Mouse (Mus musculus) heart, embryonic 11.5 days (tissue): ENCODE measurements around the gene D930020B18Rik. TPM values are rescaled to one million over a fixed set of nuclear protein-coding genes. Genes with fewer than 3 reads are reported as not detected.

Experiments used
- ATAC-seq: fragments of 200-750 bp; cut with Nextera tagmentation; replicated peaks from 2 replicates; pipeline ENCODE4 v1.8.0; 2017; ENCODE audit warnings: moderate library complexity; ENCODE audit not compliant: insufficient number of reproducible peaks, low FRiP score, low TSS enrichment
- H3K27ac ChIP-seq: fragments of 300-500 bp; sonication (generic); 2 replicates; pipeline ENCODE4 v1.5.1; 2014; ENCODE audit warnings: mild to moderate bottlenecking, low read depth, low read length
- H3K27me3 ChIP-seq: fragments of 300-500 bp; sonication (generic); 2 replicates; pipeline ENCODE4 v1.6.1; 2014; ENCODE audit warnings: mild to moderate bottlenecking, low read length, mixed read lengths; ENCODE audit not compliant: control insufficient read depth, insufficient read depth
- H3K36me3 ChIP-seq: fragments of 300-500 bp; sonication (generic); 2 replicates; pipeline ENCODE4 v1.6.1; 2014; ENCODE audit warnings: mild to moderate bottlenecking, low read length, moderate library complexity, mixed read lengths; ENCODE audit not compliant: control insufficient read depth, insufficient read depth
- H3K4me1 ChIP-seq: fragments of 300-500 bp; sonication (generic); 2 replicates; pipeline ENCODE4 v1.6.1; 2014; ENCODE audit warnings: low read length; ENCODE audit not compliant: control insufficient read depth, insufficient read depth
- H3K4me2 ChIP-seq: fragments of 300-500 bp; sonication (generic); 2 replicates; pipeline ENCODE4 v1.6.1; 2014; ENCODE audit warnings: mild to moderate bottlenecking, moderate library complexity
- H3K4me3 ChIP-seq: fragments of 300-500 bp; sonication (generic); 2 replicates; pipeline ENCODE4 v1.5.1; 2014; ENCODE audit warnings: low read depth, low read length
- H3K9ac ChIP-seq: fragments of 300-500 bp; sonication (generic); 2 replicates; pipeline ENCODE4 v1.6.1; 2014; ENCODE audit warnings: mild to moderate bottlenecking, low read depth, low read length, moderate library complexity
- H3K9me3 ChIP-seq: fragments of 300-500 bp; sonication (generic); replicated peaks from 2 replicates; pipeline ENCODE4 v1.6.1; 2016; ENCODE audit warnings: low read length; ENCODE audit not compliant: control insufficient read depth
- WGBS: fragments of 180-500 bp; shearing (Covaris S2); extraction: QIAGEN DNeasy Blood & Tissue Kit; methylation state at CpG from one replicate; pipeline ENCODE4 v1.1.7; 2014; ENCODE audit not compliant: insufficient replicate concordance; 5-methylcytosine and 5-hydroxymethylcytosine counted together
- microRNA-seq: library from miRNA; unstranded; fragments of <30 nt; microRNA quantifications from one replicate; pipeline ENCODE4, GENCODE M21; 2016; ENCODE audit warnings: borderline number of aligned reads
- polyA plus RNA-seq: library from polyadenylated mRNA; unstranded; fragments of >200 nt; fragmentation: Nextera tagmentation; extraction: Ambion mirVana; gene quantifications from 2 replicates; pipeline ENCODE4 v1.2.1, GENCODE M21; 2014

D930020B18Rik gene
- polyA plus RNA-seq, 1 experiment from 2014 or later: not detected

GRCm38 (mm10) chr10:121731048-121731725, 89.8 kb downstream of the D930020B18Rik start:
- no peak for ATAC-seq
- Histone ChIP-seq H3K4me1 (no peaks in the 10 kb centered on the region), H3K27me3 (no peaks in the 10 kb centered on the region), H3K27ac (no peak overlapping the region), H3K9ac (no peak overlapping the region), H3K9me3 (no peaks in the 10 kb centered on the region), H3K36me3 (no peaks in the 10 kb centered on the region), H3K4me3 (no peak overlapping the region), H3K4me2 (no peak overlapping the region)
- WGBS: 83% methylated on average over 8 of the region's 8 CpGs

GRCm38 (mm10) chr10:121732542-121732941, 91.2 kb downstream of the D930020B18Rik start:
- Histone ChIP-seq H3K4me1 (no peaks in the 10 kb centered on the region), H3K27ac (no peak overlapping the region), H3K9ac (no peak overlapping the region), H3K9me3 (no peaks in the 10 kb centered on the region), H3K36me3 (no peaks in the 10 kb centered on the region), H3K4me3 (no peak overlapping the region), H3K4me2 (no peak overlapping the region), H3K27me3 (no peaks in the 10 kb centered on the region)
- ATAC-seq: no peak
- WGBS: 82% methylated on average over 9 of the region's 9 CpGs

DNA sequence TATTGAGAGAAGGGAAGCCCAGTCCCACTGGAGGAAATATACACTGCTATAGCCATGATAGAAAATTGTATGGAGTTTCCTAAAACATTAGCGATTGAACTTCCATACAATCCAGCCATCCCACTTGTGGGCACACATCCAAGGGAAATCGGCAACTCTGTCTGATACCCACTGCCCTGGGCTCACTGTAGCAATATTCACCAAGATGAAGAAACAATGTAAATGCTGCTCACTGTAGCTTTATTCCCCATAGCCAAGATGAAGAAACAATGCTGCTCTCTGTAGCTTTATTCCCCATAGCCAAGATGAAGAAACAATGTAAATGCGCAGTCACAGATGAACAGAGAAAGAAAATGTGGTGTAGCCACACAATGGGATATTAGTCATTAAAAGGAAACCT, 95.9 kb downstream of the D930020B18Rik start:
- Histone ChIP-seq H3K27me3 (no peaks in the 10 kb centered on the region), H3K4me1 (no peaks in the 10 kb centered on the region), H3K4me2 (no peak overlapping the region), H3K27ac (no peak overlapping the region), H3K36me3 (no peaks in the 10 kb centered on the region), H3K9me3 (no peaks in the 10 kb centered on the region), H3K4me3 (no peak overlapping the region), H3K9ac (no peak overlapping the region)
- no peak for ATAC-seq
- 87% methylated on average over 3 of the region's 3 CpGs for WGBS

DNA sequence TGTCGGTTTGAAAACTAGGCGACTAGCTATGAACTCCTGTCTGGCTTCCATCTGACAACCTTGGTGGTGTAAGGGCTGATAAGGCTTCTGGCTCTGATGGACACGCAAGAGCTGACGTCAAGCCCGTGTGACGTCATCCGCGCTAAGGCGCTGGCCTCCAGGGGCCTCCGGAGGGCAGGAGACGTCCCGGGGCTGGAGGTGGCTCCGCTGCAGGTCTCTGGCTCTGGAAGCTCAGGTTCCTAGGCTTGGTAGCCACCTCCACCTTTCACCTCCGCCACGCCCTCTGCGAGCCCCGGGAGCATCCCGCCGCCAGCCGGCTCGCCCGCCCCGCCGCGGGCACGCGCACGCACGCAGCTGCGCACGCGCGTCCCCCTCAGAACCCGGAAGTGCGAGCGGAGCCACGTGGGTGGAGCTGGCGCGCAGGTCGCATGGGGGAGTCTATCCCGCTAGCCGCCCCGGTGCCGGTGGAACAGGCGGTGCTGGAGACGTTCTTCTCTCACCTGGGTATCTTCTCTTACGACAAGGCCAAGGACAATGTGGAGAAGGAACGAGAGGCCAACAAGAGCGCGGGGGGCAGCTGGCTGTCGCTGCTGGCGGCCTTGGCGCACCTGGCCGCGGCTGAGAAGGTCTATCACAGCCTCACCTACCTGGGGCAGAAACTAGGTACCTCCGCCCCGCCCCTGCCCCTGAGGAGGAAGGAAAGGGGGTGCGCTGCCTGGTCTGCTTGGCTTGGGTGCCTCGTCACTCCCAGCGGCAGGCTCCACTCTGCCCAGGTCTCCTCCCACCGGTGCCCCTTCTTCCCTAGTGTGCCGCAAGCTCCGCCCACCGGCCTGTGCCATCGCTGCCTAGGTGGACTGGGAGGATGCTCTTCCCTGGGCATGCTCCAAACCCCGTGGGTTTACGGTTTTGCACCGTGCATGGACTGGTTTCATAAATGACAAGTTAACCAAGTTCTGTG, 98.4 kb downstream of the D930020B18Rik start, which contains the start of gene BC048403:
TSS of gene BC048403 (plus strand) at position 390 of the 958 bp plus-strand sequence.
- no peaks in the 10 kb centered on the region; the same call in 1 of the 2 replicates for H3K9me3 ChIP-seq
- H3K4me3 ChIP-seq: peak within 1 kb of the TSS; percentile 83
- WGBS: under 1% methylated on average over 63 of the region's 68 CpGs
- no peaks in the 10 kb centered on the region for H3K27me3 ChIP-seq
- ATAC-seq: peak; percentile 89
- H3K9ac ChIP-seq: peak within 1 kb of the TSS; percentile 81
- peak within 1 kb of the TSS; percentile 25; the same call in 1 of the 2 replicates for H3K27ac ChIP-seq
- peak within 1 kb of the TSS; percentile 90 for H3K4me2 ChIP-seq
- no peaks in the 10 kb centered on the region for H3K36me3 ChIP-seq
- no peaks in the 10 kb centered on the region for H3K4me1 ChIP-seq

GRCm38 (mm10) chr10:121742336-121742735, 100.9 kb downstream of the D930020B18Rik start:
- 62% methylated on average over 4 of the region's 4 CpGs for WGBS
- Histone ChIP-seq H3K36me3 (peaks cover 8% of the 10 kb centered on the region; the same call in 1 of the 2 replicates), H3K9ac (no peak overlapping the region), H3K4me2 (no peak overlapping the region), H3K9me3 (no peaks in the 10 kb centered on the region; the same call in 1 of the 2 replicates), H3K27me3 (no peaks in the 10 kb centered on the region), H3K27ac (no peak overlapping the region), H3K4me1 (no peaks in the 10 kb centered on the region), H3K4me3 (no peak overlapping the region)
- no peak for ATAC-seq

Small RNA genes within 50 kb of the gene (microRNA-seq; reads per million reads assigned to microRNA genes)
- gene Gm24330: not detected

Other genes starting within 250 kb of the D930020B18Rik start
- 18.3 and 23.9 TPM in 2 replicates for gene Rassf3, start 165.2 kb upstream of the D930020B18Rik start, polyA plus RNA-seq
- gene Tbk1, start 54.8 kb upstream of the D930020B18Rik start, polyA plus RNA-seq: 22.7 and 27.4 TPM in 2 replicates
- 35.3 and 44.8 TPM in 2 replicates for gene Xpot, start 15.3 kb upstream of the D930020B18Rik start, polyA plus RNA-seq
- gene BC048403, start 98.3 kb downstream of the D930020B18Rik start, polyA plus RNA-seq: 2.7 and 3.2 TPM in 2 replicates